Mouse (Mus musculus) midbrain, embryonic 14.5 days (tissue): ENCODE data around the gene Shisa7. TPM values are rescaled to one million over a fixed set of nuclear protein-coding genes. Genes with fewer than 3 reads are reported as not detected.
"Not testable (repeated sequence)": the region's sequence is repeated elsewhere in the genome, so short reads cannot be mapped to it uniquely, and the experiment has no call there.

Source experiments
- ATAC-seq: fragments of 200-750 bp; cut with Nextera tagmentation; 2 replicates; pipeline ENCODE4 v1.8.0; 2017; ENCODE audit warnings: moderate number of reproducible peaks, moderate library complexity; ENCODE audit not compliant: low FRiP score, low TSS enrichment
- DNase-seq: peaks from one replicate; pipeline ENCODE4 v3.0.0-alpha.2; 2015
- H3K27ac ChIP-seq: fragments of 300-500 bp; sonication (generic); replicated peaks from 2 replicates; pipeline ENCODE4 v1.5.1; 2014; ENCODE audit warnings: mild to moderate bottlenecking, low read depth, low read length, moderate library complexity
- H3K27me3 ChIP-seq: fragments of 300-500 bp; sonication (generic); 2 replicates; pipeline ENCODE4 v1.6.1; 2014; ENCODE audit warnings: low read length, control low read depth, mixed read lengths; ENCODE audit not compliant: control insufficient read depth, insufficient read depth
- H3K36me3 ChIP-seq: fragments of 300-500 bp; sonication (generic); 2 replicates; pipeline ENCODE4 v1.6.1; 2014; ENCODE audit warnings: low read length, control low read depth; ENCODE audit not compliant: control insufficient read depth, insufficient read depth
- H3K4me1 ChIP-seq: fragments of 300-500 bp; sonication (generic); 2 replicates; pipeline ENCODE4 v1.6.1; 2014; ENCODE audit warnings: mild to moderate bottlenecking, antibody characterized with exemption, low read length, control low read depth; ENCODE audit not compliant: control insufficient read depth, insufficient read depth
- H3K4me2 ChIP-seq: fragments of 300-500 bp; sonication (generic); 2 replicates; pipeline ENCODE4 v1.6.1; 2014; ENCODE audit warnings: mild to moderate bottlenecking, low read length, moderate library complexity
- H3K4me3 ChIP-seq: fragments of 300-500 bp; sonication (generic); replicated peaks from 2 replicates; pipeline ENCODE4 v1.5.1; 2014; ENCODE audit warnings: low read depth, low read length
- H3K9ac ChIP-seq: fragments of 300-500 bp; sonication (generic); replicated peaks from 2 replicates; pipeline ENCODE4 v1.6.1; 2014; ENCODE audit warnings: mild to moderate bottlenecking, low read length, moderate library complexity
- H3K9me3 ChIP-seq: fragments of 300-500 bp; sonication (generic); 2 replicates; pipeline ENCODE4 v1.6.1; 2016; ENCODE audit warnings: low read length, control low read depth, mixed read lengths; ENCODE audit not compliant: control insufficient read depth
- WGBS: fragments of 180-500 bp; shearing (Covaris S2); extraction: QIAGEN DNeasy Blood & Tissue Kit; methylation state at CpG from one replicate; pipeline ENCODE4 v1.1.7; 2014; 5-methylcytosine and 5-hydroxymethylcytosine counted together
- polyA plus RNA-seq: library from polyadenylated mRNA; unstranded; fragments of >200 nt; fragmentation: Nextera tagmentation; extraction: Ambion mirVana; gene quantifications from 2 replicates; pipeline ENCODE4 v1.2.1, GENCODE M21; 2014

Shisa7 gene
- polyA plus RNA-seq, 1 experiment from 2014 or later = 14.0 TPM

GRCm38 (mm10) chr7:4837639-4838038, 6.9 kb downstream of the Shisa7 start:
- Histone ChIP-seq H3K36me3 (0 out of 2 replicates have a peak, but pooled peaks cover 4% of the 10 kb centered on the region), H3K27me3 (peaks cover 8% of the 10 kb centered on the region; the same call in 1 of the 2 replicates), H3K4me3 (no peak overlapping the region), H3K27ac (no peak overlapping the region), H3K9me3 (no peaks in the 10 kb centered on the region), H3K9ac (no peak overlapping the region), H3K4me1 (peaks cover 8% of the 10 kb centered on the region), H3K4me2 (peak overlapping the region; percentile 82; the same call in 1 of the 2 replicates)
- DNase-seq = no peak
- no peak for ATAC-seq
- WGBS = 15% methylated on average over 1 of the region's 1 CpGs

- peaks cover 8% of the 10 kb centered on the region; the same call in 1 of the 2 replicates for H3K27me3 ChIP-seq
Observed at GRCm38 (mm10) chr7:4836351-4836792, 8.1 kb downstream of the Shisa7 start.

GRCm38 (mm10) chr7:4835631-4836327, 8.7 kb downstream of the Shisa7 start:
- H3K27me3 ChIP-seq = peaks cover 8% of the 10 kb centered on the region; the same call in 1 of the 2 replicates
- peak overlapping the region; percentile 82 for H3K9ac ChIP-seq
- H3K36me3 ChIP-seq = 0 out of 2 replicates have a peak, but pooled peaks cover 7% of the 10 kb centered on the region
- 5% methylated on average over 33 of the region's 34 CpGs for WGBS
- H3K4me3 ChIP-seq = peak overlapping the region; percentile 62
- H3K4me1 ChIP-seq = no peaks in the 10 kb centered on the region
- peak overlapping the region; percentile 82 for H3K4me2 ChIP-seq
- peak overlapping the region; percentile 90 for H3K27ac ChIP-seq
- no peaks in the 10 kb centered on the region for H3K9me3 ChIP-seq
- DNase-seq (no peak), ATAC-seq (peak; percentile 5; the same call in 1 of the 2 replicates)

More at GRCm38 (mm10) chr7:4836351-4836792, 8.1 kb downstream of the Shisa7 start:
- H3K36me3 ChIP-seq = 0 out of 2 replicates have a peak, but pooled peaks cover 7% of the 10 kb centered on the region
- peak; percentile 88 for DNase-seq
- peak overlapping the region; percentile 90 for H3K27ac ChIP-seq
- peak overlapping the region; percentile 82 for H3K4me2 ChIP-seq
- peak overlapping the region; percentile 82 for H3K9ac ChIP-seq
- WGBS = under 1% methylated on average over 51 of the region's 51 CpGs
- no peaks in the 10 kb centered on the region for H3K4me1 ChIP-seq
- no peaks in the 10 kb centered on the region for H3K9me3 ChIP-seq
- H3K4me3 ChIP-seq = peak overlapping the region; percentile 62
- ATAC-seq = peak; percentile 87

GRCm38 (mm10) chr7:4830476-4830875, 14.0 kb downstream of the Shisa7 start:
- peaks cover 12% of the 10 kb centered on the region for H3K27me3 ChIP-seq
- no peak overlapping the region for H3K9ac ChIP-seq
- no peak overlapping the region for H3K4me2 ChIP-seq
- peaks cover 42% of the 10 kb centered on the region for H3K36me3 ChIP-seq
- H3K9me3 ChIP-seq = no peaks in the 10 kb centered on the region
- H3K4me3 ChIP-seq = no peak overlapping the region
- DNase-seq = no peak
- no peak for ATAC-seq
- no peak overlapping the region for H3K27ac ChIP-seq
- 9% methylated on average over 12 of the region's 12 CpGs for WGBS
- H3K4me1 ChIP-seq = no peaks in the 10 kb centered on the region

- ATAC-seq (no peak), DNase-seq (no peak)
- H3K4me2 ChIP-seq = no peak overlapping the region
- H3K9me3 ChIP-seq = no peaks in the 10 kb centered on the region
- H3K9ac ChIP-seq = no peak overlapping the region
- no peak overlapping the region for H3K4me3 ChIP-seq
- no peaks in the 10 kb centered on the region for H3K4me1 ChIP-seq
- H3K36me3 ChIP-seq = peaks cover 35% of the 10 kb centered on the region
- H3K27me3 ChIP-seq = peaks cover 4% of the 10 kb centered on the region; the same call in 1 of the 2 replicates
- no peak overlapping the region for H3K27ac ChIP-seq
- 59% methylated on average over 4 of the region's 4 CpGs for WGBS
Observed at GRCm38 (mm10) chr7:4825365-4825764, 19.1 kb downstream of the Shisa7 start.

GRCm38 (mm10) chr7:4822162-4822907, 22.2 kb downstream of the Shisa7 start:
- no peaks in the 10 kb centered on the region for H3K4me1 ChIP-seq
- no peak for ATAC-seq
- no peak overlapping the region for H3K4me2 ChIP-seq
- H3K36me3 ChIP-seq = peaks cover 7% of the 10 kb centered on the region; the same call in 1 of the 2 replicates
- H3K4me3 ChIP-seq = no peak overlapping the region
- no peaks in the 10 kb centered on the region for H3K27me3 ChIP-seq
- H3K9ac ChIP-seq = no peak overlapping the region
- 75% methylated on average over 6 of the region's 6 CpGs for WGBS
- H3K9me3 ChIP-seq = no peaks in the 10 kb centered on the region
- no peak for DNase-seq
- H3K27ac ChIP-seq = no peak overlapping the region

- Histone ChIP-seq H3K4me1 (no peaks in the 10 kb centered on the region), H3K4me3 (no peak overlapping the region), H3K9me3 (no peaks in the 10 kb centered on the region), H3K27ac (no peak overlapping the region), H3K9ac (no peak overlapping the region), H3K36me3 (peaks cover 1% of the 10 kb centered on the region; the same call in 1 of the 2 replicates), H3K4me2 (no peak overlapping the region), H3K27me3 (no peaks in the 10 kb centered on the region)
- DNase-seq = no peak
- no peak for ATAC-seq
- 87% methylated on average over 4 of the region's 4 CpGs for WGBS
Observed at GRCm38 (mm10) chr7:4821690-4822089, 22.8 kb downstream of the Shisa7 start.

- H3K4me1 ChIP-seq, H3K27ac ChIP-seq, H3K9ac ChIP-seq, H3K4me3 ChIP-seq, ATAC-seq, DNase-seq, H3K27me3 ChIP-seq, H3K4me2 ChIP-seq, H3K36me3 ChIP-seq, H3K9me3 ChIP-seq: not testable (repeated sequence)
- WGBS = 94% methylated on average over 7 of the region's 7 CpGs
Observed at GRCm38 (mm10) chr7:4820925-4821324, 23.6 kb downstream of the Shisa7 start.
